In the genomic region with DNA sequence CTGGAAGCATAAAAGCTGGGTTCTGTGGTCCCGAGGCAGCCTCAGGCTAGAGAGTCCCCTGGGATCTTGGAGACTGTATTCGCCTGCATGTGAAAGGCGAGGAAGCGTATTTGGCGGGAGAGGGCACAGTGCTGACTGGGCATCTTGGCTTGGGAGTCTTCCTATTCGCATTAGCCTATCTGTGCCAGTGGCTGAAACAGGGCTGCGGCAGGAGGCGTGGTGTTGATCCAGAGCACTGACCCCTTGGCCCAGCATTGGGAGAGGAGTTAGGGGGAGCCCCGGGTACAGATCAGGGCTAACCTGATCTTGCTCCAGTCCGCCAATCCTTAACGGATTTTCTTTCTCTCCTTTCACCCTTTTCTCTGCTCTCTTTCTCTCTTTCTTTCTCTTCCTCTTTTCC, we compare ENCODE assay signal across 9 mouse cellular contexts. TPM values are rescaled to one million over a fixed set of nuclear protein-coding genes. Genes with fewer than 3 reads are reported as not detected.
DNase-seq lines count a peak whose midpoint lies in the region; ATAC-seq and TF ChIP-seq lines count a peak whose summit lies in the region.
"Had no signal": no experiment of that assay in that cellular context is flagged by ENCODE, and none has a peak within 500 bp of the region (broad histone marks: within the 10 kb centered on the region; RNA-seq: fewer than 3 reads in every experiment).

No protein-coding gene starts in this region.

- ATAC-seq in kidney, embryonic 14.5 days (ENCODE audit: low FRiP score, low TSS enrichment), result no peak
- ATAC-seq in embryonic facial prominence, embryonic 15.5 days (ENCODE audit: insufficient number of reproducible peaks, low FRiP score, low TSS enrichment, low read depth), result no peak
- peak; percentile 83 for ATAC-seq in midbrain, embryonic 13.5 days
- ATAC-seq in erythroblast, adult 5-6 weeks (replicated peaks; ENCODE audit: low FRiP score, poor library complexity, severe bottlenecking), result no peak

- no peak for TF ChIP-seq POLR2A in brain, embryonic 14.5 days (IDR thresholded peaks at IDR 0.05; ENCODE audit: borderline replicate concordance, extremely low read depth, insufficient read depth, insufficient read length, poor library complexity, severe bottlenecking)

- H3K9me3 ChIP-seq in kidney, embryonic 14.5 days (ENCODE audit: control insufficient read depth, low read length), result no peaks in the 10 kb centered on the region
- H3K9me3 ChIP-seq in embryonic facial prominence, embryonic 15.5 days (replicated peaks), result no peaks in the 10 kb centered on the region
- H3K9me3 ChIP-seq in midbrain, embryonic 13.5 days, result no peaks in the 10 kb centered on the region

- peak overlapping the region; percentile 40; the same call in 1 of the 2 replicates for H3K4me3 ChIP-seq in kidney, embryonic 14.5 days (ENCODE audit: low read length)
- no peak overlapping the region; the same call in 1 of the 2 replicates for H3K4me3 ChIP-seq in embryonic facial prominence, embryonic 15.5 days (replicated peaks)
- H3K4me3 ChIP-seq in midbrain, embryonic 13.5 days (replicated peaks), result peak overlapping the region; percentile 68

- H3K4me2 ChIP-seq in kidney, embryonic 14.5 days (replicated peaks; ENCODE audit: low read depth, low read length), result peak overlapping the region; percentile 49
- H3K4me2 ChIP-seq in embryonic facial prominence, embryonic 15.5 days (replicated peaks), result peak overlapping the region; percentile 43
- peak overlapping the region; percentile 58 for H3K4me2 ChIP-seq in midbrain, embryonic 13.5 days (replicated peaks)

- WGBS in kidney, embryonic 14.5 days, result 5% methylated on average over 11 of the region's 11 CpGs
- WGBS in embryonic facial prominence, embryonic 15.5 days, result 7% methylated on average over 11 of the region's 11 CpGs
- WGBS in midbrain, embryonic 13.5 days, result 5% methylated on average over 11 of the region's 11 CpGs

- no peaks in the 10 kb centered on the region for H3K36me3 ChIP-seq in kidney, embryonic 14.5 days (ENCODE audit: control insufficient read depth, insufficient read depth, low read length)
- no peaks in the 10 kb centered on the region for H3K36me3 ChIP-seq in embryonic facial prominence, embryonic 15.5 days
- H3K36me3 ChIP-seq in midbrain, embryonic 13.5 days, result no peaks in the 10 kb centered on the region

- peaks cover 4% of the 10 kb centered on the region for H3K4me1 ChIP-seq in kidney, embryonic 14.5 days (ENCODE audit: control insufficient read depth, insufficient read depth, low read length)
- H3K4me1 ChIP-seq in embryonic facial prominence, embryonic 15.5 days, result peaks cover 6% of the 10 kb centered on the region
- peaks cover 29% of the 10 kb centered on the region for H3K4me1 ChIP-seq in midbrain, embryonic 13.5 days (replicated peaks)

- peaks cover 24% of the 10 kb centered on the region for H3K27me3 ChIP-seq in kidney, embryonic 14.5 days (ENCODE audit: control insufficient read depth, insufficient read depth, low read length)
- peaks cover 40% of the 10 kb centered on the region for H3K27me3 ChIP-seq in embryonic facial prominence, embryonic 15.5 days
- 0 out of 2 replicates have a peak, but pooled peaks cover 3% of the 10 kb centered on the region for H3K27me3 ChIP-seq in midbrain, embryonic 13.5 days

- DNase-seq in kidney, adult 11 months, result no peak
- peak; percentile 73 for DNase-seq in brain, embryonic 14.5 days (ENCODE audit: low read depth)
- no peak for DNase-seq in urinary bladder, adult 2 months (ENCODE audit: low spot score)
- no peak for DNase-seq in right cerebral cortex, postnatal 25 days

- no peak for TF ChIP-seq CTCF in brain, embryonic 14.5 days (IDR thresholded peaks at IDR 0.05; ENCODE audit: borderline replicate concordance, extremely low read depth, insufficient read depth, insufficient read length)

- no peak overlapping the region for H3K9ac ChIP-seq in kidney, embryonic 14.5 days (ENCODE audit: low read depth, low read length)
- no peak overlapping the region for H3K9ac ChIP-seq in embryonic facial prominence, embryonic 15.5 days
- peak overlapping the region; percentile 83 for H3K9ac ChIP-seq in midbrain, embryonic 13.5 days (replicated peaks)

- no peak overlapping the region for H3K27ac ChIP-seq in kidney, embryonic 14.5 days (ENCODE audit: low read depth, low read length)
- no peak overlapping the region for H3K27ac ChIP-seq in embryonic facial prominence, embryonic 15.5 days (replicated peaks)
- peak overlapping the region; percentile 85 for H3K27ac ChIP-seq in midbrain, embryonic 13.5 days

RNA-seq across cellular contexts. Expression of gene Phactr1, which starts 28.7 kb away (rescaled TPM):
- 24.8 and 26.6 TPM in 2 replicates for polyA plus RNA-seq in kidney, embryonic 14.5 days (2014; fragmentation: Nextera tagmentation; extraction: Ambion mirVana)
- 18.9 and 40.1 TPM in 2 replicates for polyA plus RNA-seq in brain, embryonic 14.5 days (2012; rRNA removed)
- polyA plus RNA-seq in embryonic facial prominence, embryonic 15.5 days (2015; fragmentation: Nextera tagmentation; extraction: Ambion mirVana), result 13.0 and 17.1 TPM in 2 replicates
- polyA plus RNA-seq in midbrain, embryonic 13.5 days (2015; fragmentation: Nextera tagmentation; extraction: Ambion mirVana), result 41.5 and 45.1 TPM in 2 replicates
- total RNA-seq in erythroblast, adult 5-6 weeks (2015; ENCODE audit: low replicate concordance), result 1.5 TPM in 1 of 2 replicates, not detected in the other
- 1.3 TPM in 1 of 2 replicates, not detected in the other for total RNA-seq in erythroblast, adult 5-6 weeks (2017; ENCODE audit: low replicate concordance)
- 5.5 and 7.1 TPM in 2 replicates for polyA plus RNA-seq in urinary bladder, adult 2 months (2012; rRNA removed)
- total RNA-seq: MEL had no signal
